Mouse (Mus musculus) MEL (cell line): ENCODE data around the gene Fam49a. TPM values are rescaled to one million over a fixed set of nuclear protein-coding genes. Genes with fewer than 3 reads are reported as not detected.

ENCODE experiments used
- DNase-seq: peaks from one replicate; pipeline ENCODE4 v3.0.0; 2011; ENCODE audit warnings: low read depth, low spot score
- H3K27ac ChIP-seq: 2 replicates; pipeline ENCODE4 v1.5.1; 2012; ENCODE audit warnings: low read depth, mild to moderate bottlenecking, control low read depth, low read length, moderate library complexity; ENCODE audit not compliant: control insufficient read depth
- H3K27me3 ChIP-seq, 2 experiments: fragments of 150-350 bp in 1 of 2; sonication (generic) in 1 of 2; 2 replicates each; pipeline ENCODE4 v1.6.1; 2012; ENCODE audit warnings: low read length in 2 of 2, mild to moderate bottlenecking in 2 of 2, improper control_type of control experiment in 1 of 2, moderate library complexity in 1 of 2; ENCODE audit not compliant: insufficient read depth in 2 of 2, control insufficient read depth in 1 of 2
- H3K36me3 ChIP-seq, 2 experiments: 2 replicates each; pipeline ENCODE4 v1.6.1; 2012 to 2014; ENCODE audit warnings: low read length in 2 of 2, improper control_type of control experiment in 1 of 2, inconsistent platforms in 1 of 2, mild to moderate bottlenecking in 1 of 2; ENCODE audit not compliant: insufficient read depth in 2 of 2, control insufficient read depth in 1 of 2
- H3K4me1 ChIP-seq, 2 experiments: fragments of 150-350 bp in 1 of 2; sonication (generic) in 1 of 2; 2 replicates each; pipeline ENCODE4 v1.6.1; 2012; ENCODE audit warnings: low read length in 2 of 2, improper control_type of control experiment in 1 of 2, mild to moderate bottlenecking in 1 of 2; ENCODE audit not compliant: insufficient read depth in 2 of 2, control insufficient read depth in 1 of 2
- H3K4me3 ChIP-seq, 2 experiments: fragments of 150-350 bp in 1 of 2; sonication (generic) in 1 of 2; 2 replicates each; pipeline ENCODE4 v1.5.1; 2012; ENCODE audit warnings: low read depth in 2 of 2, low read length in 2 of 2, mild to moderate bottlenecking in 2 of 2, moderate library complexity in 2 of 2, control low read depth in 1 of 2, improper control_type of control experiment in 1 of 2; ENCODE audit not compliant: control insufficient read depth in 1 of 2, insufficient read depth in 1 of 2
- H3K79me2 ChIP-seq: 2 replicates; pipeline ENCODE4 v1.6.1; 2012; ENCODE audit warnings: mild to moderate bottlenecking, low read length, moderate library complexity; ENCODE audit not compliant: control insufficient read depth, poor library complexity, insufficient read depth
- H3K9ac ChIP-seq: 2 replicates; pipeline ENCODE4 v1.6.1; 2012; ENCODE audit warnings: low read depth, mild to moderate bottlenecking, control low read depth, low read length, moderate library complexity; ENCODE audit not compliant: control insufficient read depth, poor library complexity, severe bottlenecking
- H3K9me3 ChIP-seq: fragments of 150-350 bp; sonication (generic); replicated peaks from 2 replicates; pipeline ENCODE4 v1.6.1; 2012; ENCODE audit warnings: mild to moderate bottlenecking, low read length, improper control_type of control experiment, moderate library complexity; ENCODE audit not compliant: insufficient read depth
- BHLHE40 ChIP-seq: IDR thresholded peaks from 2 replicates; pipeline ENCODE4 v1.6.1; 2012; ENCODE audit warnings: low read depth, mild to moderate bottlenecking, inconsistent platforms, low read length, improper control_type of control experiment, borderline replicate concordance
- CHD1 ChIP-seq: IDR thresholded peaks from 2 replicates; pipeline ENCODE4 v1.6.1; 2012; ENCODE audit warnings: low read depth, mild to moderate bottlenecking, inconsistent platforms, low read length, improper control_type of control experiment
- CHD2 ChIP-seq: IDR thresholded peaks from 2 replicates; pipeline ENCODE4 v1.6.1; 2011; ENCODE audit warnings: low read length, improper control_type of control experiment
- CTCF ChIP-seq, 3 experiments: IDR thresholded peaks in 2 of 3; conservative IDR thresholded peaks in 1 of 3; 2 replicates each; pipeline ENCODE4 v1.5.1; 2011 to 2012; ENCODE audit warnings: low read length in 3 of 3, low read depth in 2 of 3, mild to moderate bottlenecking in 2 of 3, improper control_type of control experiment in 1 of 3, inconsistent platforms in 1 of 3, mixed read lengths in 1 of 3, moderate library complexity in 1 of 3; ENCODE audit not compliant: control insufficient read depth in 1 of 3, insufficient read depth in 1 of 3, poor library complexity in 1 of 3, severe bottlenecking in 1 of 3
- E2F4 ChIP-seq: IDR thresholded peaks from 2 replicates; pipeline ENCODE4 v1.6.1; 2011; ENCODE audit warnings: low read depth, low read length, improper control_type of control experiment, borderline replicate concordance
- ELF1 ChIP-seq: IDR thresholded peaks from 2 replicates; pipeline ENCODE4 v1.6.1; 2014; ENCODE audit warnings: low read depth, mild to moderate bottlenecking, inconsistent platforms, low read length, improper control_type of control experiment, moderate library complexity
- EP300 ChIP-seq, 2 experiments: IDR thresholded peaks; 2 replicates each; pipeline ENCODE4 v1.6.1; 2011; ENCODE audit warnings: improper control_type of control experiment in 2 of 2, low read length in 2 of 2, low read depth in 1 of 2, mild to moderate bottlenecking in 1 of 2
- ETS1 ChIP-seq: IDR thresholded peaks from 2 replicates; pipeline ENCODE4 v1.6.1; 2012; ENCODE audit warnings: low read depth, mild to moderate bottlenecking, inconsistent platforms, low read length, improper control_type of control experiment, moderate library complexity
- GATA1 ChIP-seq: IDR thresholded peaks from 2 replicates; pipeline ENCODE4 v1.6.1; 2011; ENCODE audit warnings: low read depth, low read length, improper control_type of control experiment
- HCFC1 ChIP-seq: IDR thresholded peaks from 2 replicates; pipeline ENCODE4 v1.6.1; 2012; ENCODE audit warnings: low read depth, mild to moderate bottlenecking, inconsistent platforms, low read length, improper control_type of control experiment, moderate library complexity
- JUND ChIP-seq: IDR thresholded peaks from 2 replicates; pipeline ENCODE4 v1.6.1; 2011; ENCODE audit warnings: low read depth, mild to moderate bottlenecking, improper control_type of control experiment, low read length
- MAX ChIP-seq: IDR thresholded peaks from 2 replicates; pipeline ENCODE4 v1.6.1; 2011; ENCODE audit warnings: low read length, improper control_type of control experiment
- MAZ ChIP-seq: IDR thresholded peaks from 2 replicates; pipeline ENCODE4 v1.6.1; 2012; ENCODE audit warnings: low read depth, mild to moderate bottlenecking, inconsistent platforms, low read length, improper control_type of control experiment
- MEF2A ChIP-seq: IDR thresholded peaks from 2 replicates; pipeline ENCODE4 v1.6.1; 2014; ENCODE audit warnings: low read depth, mild to moderate bottlenecking, inconsistent platforms, low read length, improper control_type of control experiment; ENCODE audit not compliant: poor library complexity, insufficient replicate concordance, severe bottlenecking; ENCODE audit errors: extremely low read depth
- MYB ChIP-seq: IDR thresholded peaks from 2 replicates; pipeline ENCODE4 v1.6.1; 2011; ENCODE audit warnings: mild to moderate bottlenecking, low read depth, low read length, improper control_type of control experiment
- MYC ChIP-seq: IDR thresholded peaks from 2 replicates; pipeline ENCODE4 v1.6.1; 2011; ENCODE audit warnings: low read depth, mild to moderate bottlenecking, low read length, improper control_type of control experiment, moderate library complexity
- NELFE ChIP-seq: IDR thresholded peaks from 2 replicates; pipeline ENCODE4 v1.6.1; 2011; ENCODE audit warnings: low read depth, low read length, improper control_type of control experiment
- NRF1 ChIP-seq: IDR thresholded peaks from 2 replicates; pipeline ENCODE4 v1.6.1; 2014; ENCODE audit warnings: low read depth, mild to moderate bottlenecking, inconsistent platforms, low read length, improper control_type of control experiment, moderate library complexity; ENCODE audit not compliant: poor library complexity, insufficient read depth, severe bottlenecking
- POLR2A ChIP-seq, 2 experiments: IDR thresholded peaks; 2 replicates each; pipeline ENCODE4 v1.6.1; 2011 to 2012; ENCODE audit warnings: low read length in 2 of 2, mild to moderate bottlenecking in 2 of 2, control low read depth in 1 of 2, improper control_type of control experiment in 1 of 2, low read depth in 1 of 2, moderate library complexity in 1 of 2; ENCODE audit not compliant: control insufficient read depth in 1 of 2, insufficient read depth in 1 of 2, poor library complexity in 1 of 2
- POLR2AphosphoS5 ChIP-seq: IDR thresholded peaks from 2 replicates; pipeline ENCODE4 v1.6.1; 2012; ENCODE audit warnings: low read depth, borderline replicate concordance, mild to moderate bottlenecking, inconsistent platforms, low read length, moderate library complexity, mixed read lengths
- RCOR1 ChIP-seq: IDR thresholded peaks from 2 replicates; pipeline ENCODE4 v1.6.1; 2012; ENCODE audit warnings: low read depth, mild to moderate bottlenecking, inconsistent platforms, low read length, improper control_type of control experiment
- SMC3 ChIP-seq: IDR thresholded peaks from 2 replicates; pipeline ENCODE4 v1.6.1; 2011; ENCODE audit warnings: low read depth, low read length, improper control_type of control experiment
- TBP ChIP-seq: IDR thresholded peaks from 2 replicates; pipeline ENCODE4 v1.8.0; 2011; ENCODE audit warnings: low read depth, low read length, improper control_type of control experiment
- TCF12 ChIP-seq: IDR thresholded peaks from 2 replicates; pipeline ENCODE4 v1.6.1; 2014; ENCODE audit warnings: low read depth, mild to moderate bottlenecking, inconsistent platforms, low read length, improper control_type of control experiment, moderate library complexity
- UBTF ChIP-seq: IDR thresholded peaks from 2 replicates; pipeline ENCODE4 v1.6.1; 2012; ENCODE audit warnings: low read depth, mild to moderate bottlenecking, inconsistent platforms, low read length, improper control_type of control experiment, moderate library complexity, borderline replicate concordance; ENCODE audit not compliant: insufficient read depth
- USF1 ChIP-seq: IDR thresholded peaks from 2 replicates; pipeline ENCODE4 v1.6.1; 2014; ENCODE audit warnings: low read depth, mild to moderate bottlenecking, inconsistent platforms, low read length, improper control_type of control experiment, moderate library complexity
- ZKSCAN1 ChIP-seq: IDR thresholded peaks from 2 replicates; pipeline ENCODE4 v1.6.1; 2012; ENCODE audit warnings: low read depth, mild to moderate bottlenecking, inconsistent platforms, low read length, improper control_type of control experiment, moderate library complexity
- ZNF384 ChIP-seq: IDR thresholded peaks from 2 replicates; pipeline ENCODE4 v1.6.1; 2012; ENCODE audit warnings: low read depth, mild to moderate bottlenecking, inconsistent platforms, low read length, improper control_type of control experiment
- polyA plus RNA-seq, 2 experiments: library from polyadenylated mRNA; stranded (reverse) in 1 of 2; unstranded in 1 of 2; fragments of >175 nt in 1 of 2; fragments of >200 nt in 1 of 2; gene quantifications; 2 replicates each; pipeline versions ENCODE4 v1.2.1 to v1.2.4; 2012; ENCODE audit warnings: low replicate concordance in 2 of 2, low read depth in 1 of 2; ENCODE audit not compliant: insufficient read length in 2 of 2, insufficient read depth in 1 of 2, missing spikeins in 1 of 2
- total RNA-seq: library from RNA; depleted of rRNA; stranded (reverse); fragments of 300-350 nt; gene quantifications from 2 replicates; pipeline ENCODE4 v1.2.3, GENCODE M21; 2012

Fam49a gene
- total and polyA plus RNA-seq, 3 experiments = 0.42 to 1.3 TPM; not detected in 1

GRCm38 (mm10) chr12:12334486-12334885 lies 72.5 kb downstream of the Fam49a start:
- Histone ChIP-seq H3K27ac (no peak overlapping the region), H3K36me3 (no peaks in the 10 kb centered on the region)
- TF ChIP-seq CHD2 (no peak), E2F4 (no peak), ETS1 (no peak), NRF1 (no peak), CTCF (IDR thresholded peaks at IDR 0.05 in 2 of 3, conservative IDR thresholded peaks at IDR 0.05 in 1 of 3; ENCODE audit: control insufficient read depth in 1 of 3, insufficient read depth in 1 of 3, low read depth in 2 of 3, low read length in 3 of 3, poor library complexity in 1 of 3, severe bottlenecking in 1 of 3) (no peak), JUND (no peak), TCF12 (no peak), MAZ (no peak), MYC (no peak), EP300 (IDR thresholded peaks at IDR 0.05; ENCODE audit: low read depth in 1 of 2, low read length in 2 of 2) (no peak), RCOR1 (no peak), HCFC1 (no peak), POLR2AphosphoS5 (no peak), BHLHE40 (no peak), POLR2A (IDR thresholded peaks at IDR 0.05; ENCODE audit: control insufficient read depth in 1 of 2, insufficient read depth in 1 of 2, low read depth in 1 of 2, low read length in 2 of 2, poor library complexity in 1 of 2) (no peak), MEF2A (no peak), ZNF384 (no peak), MYB (no peak)
- TF ChIP-seq, all 39 proteins: peak for 0
- Histone ChIP-seq H3K27me3 (no peaks in the 10 kb centered on the region), H3K9me3 (no peaks in the 10 kb centered on the region), H3K79me2 (no peaks in the 10 kb centered on the region), H3K9ac (no peak overlapping the region), H3K4me3 (no peak overlapping the region), H3K4me1 (no peaks in the 10 kb centered on the region)
- no peak for DNase-seq

GRCm38 (mm10) chr12:12335566-12335965 lies 73.6 kb downstream of the Fam49a start:
- H3K27me3 ChIP-seq = no peaks in the 10 kb centered on the region
- H3K4me1 ChIP-seq = no peaks in the 10 kb centered on the region
- no peak overlapping the region for H3K27ac ChIP-seq
- no peaks in the 10 kb centered on the region for H3K79me2 ChIP-seq
- no peak overlapping the region for H3K9ac ChIP-seq
- no peak overlapping the region for H3K4me3 ChIP-seq
- DNase-seq = no peak
- no peaks in the 10 kb centered on the region for H3K36me3 ChIP-seq
- no peaks in the 10 kb centered on the region for H3K9me3 ChIP-seq
- TF ChIP-seq SMC3 = no peak
- no peak for TF ChIP-seq MAX
- TF ChIP-seq NELFE = no peak
- TF ChIP-seq HCFC1 = no peak
- no peak for TF ChIP-seq UBTF
- TF ChIP-seq CHD2 = no peak
- no peak for TF ChIP-seq USF1
- TF ChIP-seq CTCF (IDR thresholded peaks at IDR 0.05 in 2 of 3, conservative IDR thresholded peaks at IDR 0.05 in 1 of 3; ENCODE audit: control insufficient read depth in 1 of 3, insufficient read depth in 1 of 3, low read depth in 2 of 3, low read length in 3 of 3, poor library complexity in 1 of 3, severe bottlenecking in 1 of 3) = no peak
- no peak for TF ChIP-seq MEF2A
- TF ChIP-seq TBP = no peak
- TF ChIP-seq MYB = no peak
- TF ChIP-seq ZKSCAN1 = no peak
- TF ChIP-seq TCF12 = no peak
- TF ChIP-seq JUND = no peak
- no peak for TF ChIP-seq POLR2AphosphoS5
- no peak for TF ChIP-seq CHD1
- no peak for TF ChIP-seq ETS1
- no peak for TF ChIP-seq GATA1
- no peak for TF ChIP-seq ELF1
